Mouse (Mus musculus) cerebellum, adult 2 months (tissue): ENCODE results near the gene Fbxo3.

Experiments used
- CTCF ChIP-seq: fragments of 200-500 bp; IDR thresholded peaks from 2 replicates; pipeline ENCODE4 v1.5.1; 2011; ENCODE audit warnings: low read depth, mild to moderate bottlenecking, control low read depth, low read length, moderate library complexity, borderline replicate concordance; ENCODE audit not compliant: insufficient read depth
- POLR2A ChIP-seq: fragments of 200-500 bp; IDR thresholded peaks from 2 replicates; pipeline ENCODE4 v1.6.1; 2011; ENCODE audit warnings: low read length, control low read depth, borderline replicate concordance; ENCODE audit not compliant: insufficient read depth

DNA sequence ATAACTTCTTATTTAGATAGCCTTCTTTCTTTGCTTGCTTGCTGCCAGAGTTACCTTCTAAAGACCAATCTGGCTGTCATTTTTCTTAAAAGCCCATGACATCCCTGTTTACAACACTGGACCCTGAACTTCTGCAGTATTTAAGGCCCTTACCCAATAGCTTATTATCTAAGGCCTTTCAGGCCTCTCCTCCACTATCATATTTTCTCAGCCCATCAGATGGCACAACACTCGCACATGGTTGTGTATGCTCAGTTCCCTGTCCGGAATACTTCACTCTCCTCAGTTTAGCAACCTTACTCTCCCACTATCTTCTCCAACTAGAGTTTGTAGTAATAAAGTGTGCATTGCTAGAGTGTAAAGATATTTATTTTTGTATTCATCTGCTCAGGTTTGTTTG, 1.6 kb downstream of the Fbxo3 start:
- TF ChIP-seq CTCF (no peak), POLR2A (no peak)
